Mouse (Mus musculus) kidney, postnatal 36 days (tissue): ENCODE data around the gene Ufc1.

ENCODE experiments used
- DNase-seq, 2 experiments: peaks; one replicate each; pipeline ENCODE4 v3.0.0; 2021 to 2022; ENCODE audit warnings: mixed read lengths in 2 of 2

The Ufc1 gene

DNA sequence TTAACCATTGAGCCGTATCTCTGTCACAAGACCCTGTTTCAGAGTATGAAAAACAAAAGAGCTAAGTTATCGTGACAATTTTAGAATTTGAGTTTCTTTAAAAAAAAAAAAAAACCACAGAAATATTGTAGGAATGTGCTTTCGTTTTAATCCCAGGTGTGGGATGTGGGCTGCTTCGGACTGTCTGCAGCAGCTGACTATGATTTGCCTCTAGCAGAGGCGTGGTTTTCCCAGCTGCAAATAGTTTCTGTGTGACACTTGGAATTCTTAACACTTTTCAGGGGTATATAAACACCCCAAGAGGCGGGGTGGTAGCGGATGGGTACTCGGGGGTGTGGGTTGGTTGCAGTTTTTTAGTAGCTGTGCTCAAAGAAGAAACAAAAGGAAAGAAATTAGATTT is 49.5 kb downstream of the Ufc1 start:
- DNase-seq: no peak

GRCm38 (mm10) chr1:171241952-171242351 is 52.9 kb downstream of the Ufc1 start:
- DNase-seq: peak; percentile 50 to 57

DNA sequence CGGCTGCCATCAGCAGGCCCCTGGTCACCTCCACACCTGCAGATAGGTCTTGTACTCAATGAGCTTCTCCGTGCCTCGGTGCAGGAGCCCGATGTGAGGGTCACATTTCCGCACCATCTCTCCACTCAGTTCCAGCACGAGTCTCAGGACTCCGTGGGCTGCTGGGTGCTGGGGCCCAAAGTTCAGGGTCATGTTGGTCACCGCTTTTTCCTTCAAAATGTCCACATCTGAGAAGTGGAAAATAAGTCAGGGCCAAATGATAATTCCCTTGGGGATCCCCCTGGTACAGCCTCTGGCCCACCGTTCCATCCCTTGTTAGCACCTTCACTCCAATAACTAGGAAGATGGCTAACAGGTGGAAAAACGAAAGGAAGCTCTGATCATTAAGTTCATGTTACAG is 53.9 kb downstream of the Ufc1 start:
- DNase-seq: no peak

DNA sequence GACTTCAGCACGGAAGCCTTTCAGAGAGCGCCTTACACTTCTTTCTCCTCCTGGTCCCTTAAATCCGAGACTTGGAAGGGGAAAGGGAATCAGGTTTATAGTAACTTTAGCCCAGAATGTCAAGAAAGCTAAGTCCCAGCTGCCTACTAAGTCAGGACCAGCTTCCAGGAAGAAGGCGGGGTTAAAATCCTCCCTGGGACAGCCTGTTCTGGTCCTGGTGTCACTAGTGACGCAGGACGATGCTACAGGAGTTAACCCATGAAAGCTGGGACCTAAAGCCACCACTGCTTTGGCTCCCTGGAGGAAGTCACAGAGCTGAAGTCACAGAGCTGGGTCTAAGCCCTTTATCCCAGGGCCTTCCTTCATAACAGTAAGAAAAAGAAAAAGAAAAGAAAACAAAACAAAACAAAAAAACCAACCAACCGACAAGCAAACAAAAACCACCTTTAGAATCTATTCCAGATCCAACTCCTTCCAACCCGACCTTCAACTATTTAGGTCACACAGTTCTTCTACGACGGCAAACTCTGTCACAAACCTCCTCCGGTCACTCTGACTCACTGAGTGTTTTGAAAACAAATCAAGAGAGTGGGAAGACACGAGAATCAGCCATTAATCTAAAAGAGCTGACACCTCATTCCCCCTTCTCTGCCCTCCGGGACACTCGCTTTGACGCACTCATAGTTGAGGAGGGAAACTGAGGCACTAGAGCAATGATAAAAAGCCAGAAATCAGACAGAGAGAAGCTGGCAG is 54.7 kb downstream of the Ufc1 start:
- DNase-seq: peak; percentile 54 to 78
